In the genomic region with DNA sequence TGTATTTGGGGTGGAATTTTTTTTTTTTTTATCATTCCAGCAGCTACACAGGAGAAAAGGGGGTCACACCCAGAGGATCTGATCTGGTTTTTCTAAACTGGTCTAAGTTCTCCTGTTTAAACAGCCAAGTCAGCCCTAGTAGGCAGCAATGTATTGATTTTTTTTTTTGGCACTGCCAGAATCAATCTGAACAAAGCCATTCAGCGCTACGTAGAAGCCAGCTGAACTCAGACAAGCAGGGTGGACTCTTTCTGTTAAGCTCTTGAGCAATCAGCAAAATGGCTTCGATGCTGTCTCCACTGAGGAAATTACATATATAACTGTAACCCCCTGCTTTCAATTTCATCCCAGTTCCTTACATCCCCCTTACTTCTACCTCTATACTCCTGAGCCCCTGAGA, we compare ENCODE assay signal across 11 mouse cellular contexts.
DNase-seq lines count a peak whose midpoint lies in the region; ATAC-seq and TF ChIP-seq lines count a peak whose summit lies in the region.
"Had no signal": no experiment of that assay in that cellular context is flagged by ENCODE, and none has a peak within 500 bp of the region (broad histone marks: within the 10 kb centered on the region; RNA-seq: fewer than 3 reads in every experiment).

No protein-coding gene starts in this region.

- TF ChIP-seq CTCF in gastrocnemius, adult 2 months (IDR thresholded peaks at IDR 0.05): no peak
- no peak for TF ChIP-seq CTCF in liver, postnatal 0 days (IDR thresholded peaks at IDR 0.05; ENCODE audit: low read depth)

- intact Hi-C loops in gastrocnemius, adult 2 months (cut with DNase I): loop anchor here (5.0 to 10.0 kb wide), 4 partner anchors 32 to 715 kb away; no protein-coding TSS in a partner anchor
- intact Hi-C loops in gastrocnemius, postnatal 14 days (cut with DNase I; ENCODE audit: low total_unique reads): loop anchor here (10.0 kb wide), 1 partner anchor 95 kb away; no protein-coding TSS in a partner anchor

- H3K27ac ChIP-seq in gastrocnemius, adult 2 months: peak overlapping the region; percentile 80; the same call in 1 of the 2 replicates
- H3K27ac ChIP-seq in liver, postnatal 0 days (ENCODE audit: low read depth): no peak overlapping the region
- no peak overlapping the region for H3K27ac ChIP-seq in liver, embryonic 11.5 days (ENCODE audit: low read depth, low read length)
- H3K27ac ChIP-seq in hindbrain, embryonic 10.5 days: no peak overlapping the region
- H3K27ac ChIP-seq: forebrain, embryonic 13.5 days; forebrain, embryonic 15.5 days had no signal

- no peak overlapping the region for H3K4me2 ChIP-seq in liver, postnatal 0 days (ENCODE audit: low read depth, low read length)
- no peak overlapping the region for H3K4me2 ChIP-seq in liver, embryonic 11.5 days
- H3K4me2 ChIP-seq: forebrain, embryonic 13.5 days; forebrain, embryonic 15.5 days had no signal

- 65% methylated on average over 3 of the region's 3 CpGs for WGBS in liver, postnatal 0 days (ENCODE audit: insufficient replicate concordance)
- 86% methylated on average over 3 of the region's 3 CpGs for WGBS in liver, embryonic 11.5 days
- 91% methylated on average over 3 of the region's 3 CpGs for WGBS in hindbrain, embryonic 10.5 days

- H3K4me1 ChIP-seq in liver, postnatal 0 days (ENCODE audit: insufficient read depth): peaks cover 11% of the 10 kb centered on the region
- H3K4me1 ChIP-seq in liver, embryonic 11.5 days (replicated peaks; ENCODE audit: control insufficient read depth, insufficient read depth, low read length): 0 out of 2 replicates have a peak, but pooled peaks cover 4% of the 10 kb centered on the region
- H3K4me1 ChIP-seq in hindbrain, embryonic 10.5 days (replicated peaks): peaks cover 42% of the 10 kb centered on the region

- H3K9me3 ChIP-seq in liver, postnatal 0 days (ENCODE audit: low read length): no peaks in the 10 kb centered on the region
- no peaks in the 10 kb centered on the region for H3K9me3 ChIP-seq in liver, embryonic 11.5 days (ENCODE audit: control insufficient read depth, low read length)
- H3K9me3 ChIP-seq in hindbrain, embryonic 10.5 days: no peaks in the 10 kb centered on the region
- H3K9me3 ChIP-seq: forebrain, embryonic 13.5 days; forebrain, embryonic 15.5 days had no signal

- ATAC-seq in liver, postnatal 0 days: peak; percentile 83
- ATAC-seq in liver, embryonic 11.5 days (replicated peaks; ENCODE audit: low FRiP score): no peak
- ATAC-seq: forebrain, embryonic 13.5 days; forebrain, embryonic 15.5 days; forebrain, postnatal 0 days had no signal

- H3K36me3 ChIP-seq in liver, postnatal 0 days (replicated peaks; ENCODE audit: insufficient read depth, low read length): no peaks in the 10 kb centered on the region
- H3K36me3 ChIP-seq in liver, embryonic 11.5 days (ENCODE audit: control insufficient read depth, insufficient read depth, low read length): no peaks in the 10 kb centered on the region
- no peaks in the 10 kb centered on the region for H3K36me3 ChIP-seq in hindbrain, embryonic 10.5 days
- H3K36me3 ChIP-seq: forebrain, embryonic 15.5 days had no signal

- H3K27me3 ChIP-seq in liver, postnatal 0 days (ENCODE audit: insufficient read depth, low read length): no peaks in the 10 kb centered on the region
- no peaks in the 10 kb centered on the region for H3K27me3 ChIP-seq in liver, embryonic 11.5 days (replicated peaks; ENCODE audit: control insufficient read depth, insufficient read depth, low read length)
- peaks cover 3% of the 10 kb centered on the region; the same call in 1 of the 2 replicates for H3K27me3 ChIP-seq in hindbrain, embryonic 10.5 days (ENCODE audit: insufficient read depth, poor library complexity, severe bottlenecking)
- H3K27me3 ChIP-seq: forebrain, embryonic 15.5 days had no signal

- no peak for DNase-seq in gastrocnemius, adult 2 months
- DNase-seq in gastrocnemius, postnatal 14 days: no peak
- DNase-seq in liver, postnatal 0 days: no peak
- no peak for DNase-seq in liver, embryonic 11.5 days (ENCODE audit: low spot score)
- no peak for DNase-seq in hindbrain, embryonic 10.5 days (ENCODE audit: low spot score)
- DNase-seq: adrenal gland, adult 2 months; adrenal gland, postnatal 10 days; adrenal gland, postnatal 25 days; forebrain, postnatal 0 days had no signal

- no peak overlapping the region for H3K4me3 ChIP-seq in gastrocnemius, adult 2 months
- H3K4me3 ChIP-seq in liver, postnatal 0 days (ENCODE audit: low read depth, low read length): no peak overlapping the region
- H3K4me3 ChIP-seq in liver, embryonic 11.5 days (ENCODE audit: low read depth, low read length): no peak overlapping the region
- H3K4me3 ChIP-seq in hindbrain, embryonic 10.5 days: no peak overlapping the region
- H3K4me3 ChIP-seq: forebrain, embryonic 13.5 days; forebrain, embryonic 15.5 days had no signal

- peak; percentile 26; the same call in 1 of the 2 replicates for TF ChIP-seq EP300 in liver, postnatal 0 days (IDR thresholded peaks at IDR 0.05; ENCODE audit: low read depth)

- no peak overlapping the region for H3K9ac ChIP-seq in liver, postnatal 0 days (replicated peaks)
- no peak overlapping the region for H3K9ac ChIP-seq in liver, embryonic 11.5 days (ENCODE audit: low read depth, low read length)
- H3K9ac ChIP-seq: forebrain, embryonic 13.5 days; forebrain, embryonic 15.5 days; forebrain, postnatal 0 days had no signal
